Mouse (Mus musculus) limb, embryonic 14.5 days (tissue): ENCODE measurements around the gene Vpreb3. TPM values are rescaled to one million over a fixed set of nuclear protein-coding genes. Genes with fewer than 3 reads are reported as not detected.
"Not testable (repeated sequence)": the region's sequence is repeated elsewhere in the genome, so short reads cannot be mapped to it uniquely, and the experiment has no call there.

ENCODE experiments used
- ATAC-seq: fragments of 200-750 bp; cut with Nextera tagmentation; 2 replicates; pipeline ENCODE4 v1.8.0; 2017; ENCODE audit warnings: low read depth, moderate number of reproducible peaks, moderate TSS enrichment; ENCODE audit not compliant: low FRiP score
- DNase-seq: peaks from one replicate; pipeline ENCODE4 v3.0.0-alpha.2; 2015; ENCODE audit warnings: low spot score
- H3K27ac ChIP-seq: fragments of 300-500 bp; sonication (generic); replicated peaks from 2 replicates; pipeline ENCODE4 v1.5.1; 2014; ENCODE audit warnings: low read depth, mild to moderate bottlenecking, low read length, moderate library complexity, mixed read lengths
- H3K27me3 ChIP-seq: fragments of 300-500 bp; sonication (generic); 2 replicates; pipeline ENCODE4 v1.6.1; 2014; ENCODE audit warnings: low read length, mixed read lengths; ENCODE audit not compliant: control insufficient read depth, insufficient read depth
- H3K36me3 ChIP-seq: fragments of 300-500 bp; sonication (generic); 2 replicates; pipeline ENCODE4 v1.6.1; 2014; ENCODE audit warnings: mild to moderate bottlenecking, low read length, moderate library complexity, mixed read lengths; ENCODE audit not compliant: control insufficient read depth, insufficient read depth
- H3K4me1 ChIP-seq: fragments of 300-500 bp; sonication (generic); 2 replicates; pipeline ENCODE4 v1.6.1; 2014; ENCODE audit warnings: antibody characterized with exemption, low read length, mixed read lengths; ENCODE audit not compliant: control insufficient read depth, insufficient read depth
- H3K4me2 ChIP-seq: fragments of 300-500 bp; sonication (generic); replicated peaks from 2 replicates; pipeline ENCODE4 v1.6.1; 2014; ENCODE audit warnings: low read depth, mild to moderate bottlenecking, low read length, moderate library complexity; ENCODE audit not compliant: severe bottlenecking
- H3K4me3 ChIP-seq: fragments of 300-500 bp; sonication (generic); replicated peaks from 2 replicates; pipeline ENCODE4 v1.5.1; 2014; ENCODE audit warnings: low read length
- H3K9ac ChIP-seq: fragments of 300-500 bp; sonication (generic); 2 replicates; pipeline ENCODE4 v1.6.1; 2014; ENCODE audit warnings: mild to moderate bottlenecking, low read depth, low read length, moderate library complexity; ENCODE audit not compliant: severe bottlenecking
- H3K9me3 ChIP-seq: fragments of 300-500 bp; sonication (generic); 2 replicates; pipeline ENCODE4 v1.6.1; 2016; ENCODE audit warnings: low read length; ENCODE audit not compliant: control insufficient read depth
- POLR2A ChIP-seq: fragments of 200-500 bp; IDR thresholded peaks from 2 replicates; pipeline ENCODE4 v1.8.0; 2012; ENCODE audit warnings: inconsistent platforms, mild to moderate bottlenecking, moderate library complexity, borderline replicate concordance; ENCODE audit not compliant: insufficient read depth, insufficient read length; ENCODE audit errors: extremely low read depth
- WGBS: fragments of 180-500 bp; shearing (Covaris S2); extraction: QIAGEN DNeasy Blood & Tissue Kit; methylation state at CpG from one replicate; pipeline ENCODE4 v1.1.7; 2014; 5-methylcytosine and 5-hydroxymethylcytosine counted together
- polyA plus RNA-seq, 2 experiments: library from polyadenylated mRNA; depleted of rRNA in 1 of 2; stranded (reverse) in 1 of 2; unstranded in 1 of 2; fragments of >200 nt; fragmentation: Nextera tagmentation in 1 of 2; extraction: Ambion mirVana in 1 of 2; gene quantifications; 2 replicates each; pipeline versions ENCODE4 v1.2.1 to v1.2.3; 2012 to 2014

The Vpreb3 gene
- polyA plus RNA-seq, 2 experiments = 0.15 to 0.76 TPM

DNA sequence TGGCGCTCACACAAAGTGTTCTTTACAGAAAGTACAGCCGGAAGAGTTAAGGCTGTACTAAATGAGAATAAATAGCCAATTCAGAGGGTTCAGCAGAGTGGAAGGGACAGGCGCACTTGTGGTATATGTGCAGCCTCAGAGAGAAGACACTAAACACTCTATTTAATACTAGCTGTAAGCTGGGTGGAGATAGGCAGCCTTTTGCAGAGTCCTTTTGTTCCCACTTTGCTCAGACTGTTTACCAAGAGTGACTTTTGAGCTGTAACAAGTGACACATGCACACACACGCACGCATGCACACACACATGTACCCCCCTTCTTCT is 35.9 kb downstream of the Vpreb3 start:
- no peak for ATAC-seq
- no peak overlapping the region for H3K4me3 ChIP-seq
- H3K9me3 ChIP-seq = no peaks in the 10 kb centered on the region
- H3K4me1 ChIP-seq = no peaks in the 10 kb centered on the region
- no peaks in the 10 kb centered on the region for H3K36me3 ChIP-seq
- no peak overlapping the region for H3K4me2 ChIP-seq
- DNase-seq = no peak
- no peak for TF ChIP-seq POLR2A
- 92% methylated on average over 5 of the region's 5 CpGs for WGBS
- no peaks in the 10 kb centered on the region for H3K27me3 ChIP-seq
- H3K27ac ChIP-seq = no peak overlapping the region
- no peak overlapping the region for H3K9ac ChIP-seq

DNA sequence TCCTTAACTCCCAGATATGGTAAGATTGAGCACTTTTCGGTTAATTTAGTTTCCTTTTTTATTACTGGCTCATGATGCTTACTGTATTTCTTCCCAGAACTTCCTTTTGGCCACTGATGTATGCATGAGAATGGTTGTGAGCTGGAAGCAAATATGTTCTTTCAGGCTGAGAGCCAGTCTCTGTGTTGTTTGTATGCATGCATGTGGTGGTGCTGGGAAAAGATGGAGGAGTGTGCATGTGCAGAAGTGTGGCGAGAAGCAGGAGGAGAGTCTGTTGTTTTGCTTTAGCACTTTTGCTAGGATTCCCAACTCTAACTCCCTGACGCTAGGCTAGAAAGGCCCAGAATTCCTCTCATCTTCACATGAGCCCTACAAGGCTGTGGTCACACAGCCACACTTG is 36.6 kb downstream of the Vpreb3 start:
- 88% methylated on average over 3 of the region's 3 CpGs for WGBS
- no peak for ATAC-seq

DNA sequence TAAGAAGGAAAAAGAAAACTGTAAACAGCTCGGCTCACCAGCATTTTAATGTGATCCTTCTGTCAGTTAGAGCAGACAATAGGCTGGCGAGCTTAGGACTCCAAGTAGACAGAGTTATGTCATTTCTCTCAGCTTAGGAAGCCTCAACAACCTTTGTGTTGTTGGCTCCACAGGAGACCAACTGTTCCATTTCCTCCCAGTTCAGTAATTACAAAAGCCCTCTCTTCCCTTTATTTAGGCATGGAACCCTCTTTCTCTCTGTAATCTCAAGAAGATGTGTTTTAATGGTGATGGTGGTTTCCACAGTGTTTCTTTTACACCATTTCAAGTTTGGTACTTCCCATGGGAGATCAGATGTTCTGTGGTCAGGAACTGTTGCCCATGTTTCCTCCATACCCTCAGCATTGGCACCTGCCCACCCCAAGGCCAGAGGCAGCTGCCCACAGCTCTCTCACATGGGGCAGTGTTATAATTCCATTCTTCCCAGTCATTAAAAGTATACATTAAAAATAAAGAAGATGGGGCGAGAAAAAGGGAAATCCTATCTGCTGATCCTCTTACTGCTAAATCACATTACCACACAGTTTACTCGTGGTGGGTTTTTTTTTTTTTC is 47.7 kb downstream of the Vpreb3 start:
- no peak overlapping the region for H3K27ac ChIP-seq
- H3K36me3 ChIP-seq = no peaks in the 10 kb centered on the region
- DNase-seq (no peak), ATAC-seq (no peak)
- H3K9ac ChIP-seq = no peak overlapping the region
- H3K9me3 ChIP-seq = no peaks in the 10 kb centered on the region
- no peaks in the 10 kb centered on the region for H3K4me1 ChIP-seq
- H3K27me3 ChIP-seq = no peaks in the 10 kb centered on the region
- no peak overlapping the region for H3K4me2 ChIP-seq
- no peak for TF ChIP-seq POLR2A
- 73% methylated on average over 4 of the region's 4 CpGs for WGBS
- H3K4me3 ChIP-seq = no peak overlapping the region

More for the DNA sequence above, 36.6 kb downstream of the Vpreb3 start:
- Histone ChIP-seq H3K9ac (no peak overlapping the region), H3K4me2 (no peak overlapping the region), H3K4me3 (no peak overlapping the region), H3K9me3 (no peaks in the 10 kb centered on the region), H3K27me3 (no peaks in the 10 kb centered on the region), H3K4me1 (no peaks in the 10 kb centered on the region), H3K36me3 (no peaks in the 10 kb centered on the region), H3K27ac (no peak overlapping the region)
- no peak for TF ChIP-seq POLR2A
- no peak for DNase-seq

DNA sequence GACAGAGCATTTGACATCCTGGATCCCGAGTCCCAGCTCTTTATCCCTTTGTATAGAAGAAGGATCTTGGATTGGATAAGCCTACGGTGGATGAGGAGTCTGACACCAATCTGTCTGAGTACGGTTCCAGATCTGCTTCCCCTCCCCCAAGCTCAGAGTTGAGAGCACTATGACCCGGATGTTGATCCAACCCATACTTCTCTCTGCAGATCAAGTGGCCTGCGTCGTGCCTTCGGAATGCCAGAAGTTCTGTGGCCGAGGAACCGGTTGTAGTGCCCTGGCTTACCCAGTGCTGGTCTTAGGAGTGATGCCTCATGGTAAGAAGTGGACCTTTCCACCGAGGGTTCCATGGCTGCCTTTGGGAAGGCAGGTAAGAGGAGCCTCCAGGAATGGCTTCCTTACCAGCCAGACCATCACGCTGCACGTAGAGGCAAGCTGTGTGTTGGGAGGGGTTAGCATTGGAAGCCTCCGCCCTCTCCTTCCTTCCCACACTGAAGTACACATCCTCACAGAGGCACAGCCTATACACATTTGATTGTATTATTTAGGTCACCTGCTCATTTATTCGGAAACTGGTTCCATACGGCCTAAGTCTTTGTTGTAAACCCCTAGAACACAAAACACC is 50.9 kb downstream of the Vpreb3 start:
- H3K36me3 ChIP-seq = no peaks in the 10 kb centered on the region
- H3K9me3 ChIP-seq = no peaks in the 10 kb centered on the region
- DNase-seq (no peak), ATAC-seq (no peak)
- 84% methylated on average over 15 of the region's 15 CpGs for WGBS
- H3K4me3 ChIP-seq = no peak overlapping the region
- TF ChIP-seq POLR2A = no peak
- no peaks in the 10 kb centered on the region for H3K4me1 ChIP-seq
- H3K4me2 ChIP-seq = no peak overlapping the region
- no peak overlapping the region for H3K27ac ChIP-seq
- no peaks in the 10 kb centered on the region for H3K27me3 ChIP-seq
- no peak overlapping the region for H3K9ac ChIP-seq

DNA sequence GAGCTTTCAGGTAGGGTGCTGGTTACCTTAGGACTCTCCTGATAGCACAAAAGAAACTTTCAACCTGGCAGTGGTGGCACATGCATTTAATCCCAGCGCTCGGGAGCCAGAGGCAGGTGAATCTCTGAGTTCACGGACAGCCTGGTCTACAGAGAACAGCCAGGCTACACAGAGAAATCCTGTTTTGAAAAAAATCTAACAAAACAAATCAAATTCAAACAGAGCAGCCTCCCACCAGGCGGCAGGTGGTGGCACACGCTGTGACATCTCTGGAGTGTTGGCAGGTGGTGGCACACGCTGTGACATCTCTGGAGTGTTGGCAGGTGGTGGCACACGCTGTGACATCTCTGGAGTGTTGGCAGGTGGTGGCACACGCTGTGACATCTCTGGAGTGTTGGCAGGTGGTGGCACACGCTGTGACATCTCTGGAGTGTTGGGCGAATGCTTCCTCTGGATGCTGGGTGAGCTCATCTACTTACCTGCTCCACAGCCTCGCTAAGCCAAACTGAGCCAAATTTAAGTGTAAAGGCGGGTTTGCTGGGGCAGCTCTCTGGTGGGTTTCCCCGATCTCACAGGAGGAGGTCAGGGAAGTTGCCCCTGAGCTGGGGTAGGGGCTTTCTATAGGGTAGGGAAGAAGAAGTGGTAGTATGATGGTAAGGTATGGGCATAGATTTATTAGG is 51.8 kb downstream of the Vpreb3 start:
- not testable (repeated sequence) for H3K27ac ChIP-seq, DNase-seq, H3K4me2 ChIP-seq, H3K4me1 ChIP-seq, ATAC-seq, H3K4me3 ChIP-seq, H3K9me3 ChIP-seq, H3K9ac ChIP-seq, H3K27me3 ChIP-seq, H3K36me3 ChIP-seq
- 78% methylated on average over 10 of the region's 13 CpGs for WGBS
